Comparison of ENCODE assay signal across 10 mouse cellular contexts in genomic region chr1:119929715-119930114, GRCm38 (mm10). TPM values are rescaled to one million over a fixed set of nuclear protein-coding genes. Genes with fewer than 3 reads are reported as not detected.
DNase-seq lines count a peak whose midpoint lies in the region; ATAC-seq and TF ChIP-seq lines count a peak whose summit lies in the region.
"Had no signal": no experiment of that assay in that cellular context is flagged by ENCODE, and none has a peak within 500 bp of the region (broad histone marks: within the 10 kb centered on the region; RNA-seq: fewer than 3 reads in every experiment).

No protein-coding gene starts in this region.

- ATAC-seq in kidney, embryonic 15.5 days (replicated peaks; ENCODE audit: low FRiP score): no peak

- H3K27ac ChIP-seq in cerebellum, adult 2 months (ENCODE audit: insufficient read depth, low read length): no peak overlapping the region
- no peak overlapping the region for H3K27ac ChIP-seq in kidney, embryonic 15.5 days
- H3K27ac ChIP-seq: liver, embryonic 15.5 days; stomach, embryonic 15.5 days had no signal

- TF ChIP-seq POLR2A in cerebellum, adult 2 months (IDR thresholded peaks at IDR 0.05; ENCODE audit: borderline replicate concordance, insufficient read depth, low read length): no peak

- H3K4me1 ChIP-seq in cerebellum, adult 2 months (ENCODE audit: control insufficient read depth, insufficient read depth, low read length): no peaks in the 10 kb centered on the region
- H3K4me1 ChIP-seq in kidney, embryonic 15.5 days: no peaks in the 10 kb centered on the region
- H3K4me1 ChIP-seq: liver, embryonic 15.5 days; stomach, embryonic 15.5 days had no signal

- no peak overlapping the region for H3K9ac ChIP-seq in kidney, embryonic 15.5 days
- H3K9ac ChIP-seq: liver, embryonic 15.5 days; stomach, embryonic 15.5 days had no signal

- no peak overlapping the region for H3K4me2 ChIP-seq in kidney, embryonic 15.5 days
- H3K4me2 ChIP-seq: liver, embryonic 15.5 days; stomach, embryonic 15.5 days had no signal

- no peaks in the 10 kb centered on the region for H3K36me3 ChIP-seq in kidney, embryonic 15.5 days
- H3K36me3 ChIP-seq: liver, embryonic 15.5 days; stomach, embryonic 15.5 days had no signal

- 24% methylated on average over 1 of the region's 1 CpGs for WGBS in cerebellum, adult 2 months
- 76% methylated on average over 1 of the region's 1 CpGs for WGBS in kidney, embryonic 15.5 days

- no peak overlapping the region for H3K4me3 ChIP-seq in cerebellum, adult 2 months (replicated peaks; ENCODE audit: insufficient read depth, low read depth, low read length)
- no peak overlapping the region for H3K4me3 ChIP-seq in kidney, embryonic 15.5 days (replicated peaks)
- H3K4me3 ChIP-seq: liver, embryonic 15.5 days; stomach, embryonic 15.5 days had no signal

- H3K27me3 ChIP-seq in cerebellum, adult 2 months (ENCODE audit: control insufficient read depth, insufficient read depth, low read length): no peaks in the 10 kb centered on the region
- H3K27me3 ChIP-seq in kidney, embryonic 15.5 days: no peaks in the 10 kb centered on the region
- H3K27me3 ChIP-seq: liver, embryonic 15.5 days; stomach, embryonic 15.5 days had no signal

- DNase-seq in cerebellum, adult 2 months: peak in 1 of 2 experiments; percentile 19
- DNase-seq in cerebellum, adult 11-12 months: no peak
- DNase-seq in kidney, postnatal 36 days: peak; percentile 14 to 34
- peak; percentile 26 for DNase-seq in MN1 (ENCODE audit: low spot score)
- peak; percentile 22 for DNase-seq in layer of hippocampus, adult 9-11 months
- DNase-seq in urinary bladder, postnatal 14 days (ENCODE audit: low spot score): no peak
- no peak for DNase-seq in thymus, postnatal 14 days

- TF ChIP-seq CTCF in cerebellum, adult 2 months (IDR thresholded peaks at IDR 0.05; ENCODE audit: borderline replicate concordance, insufficient read depth, low read depth, low read length): peak; percentile 26; the same call in 1 of the 2 replicates

- no peaks in the 10 kb centered on the region for H3K9me3 ChIP-seq in kidney, embryonic 15.5 days (replicated peaks)
- H3K9me3 ChIP-seq: liver, embryonic 15.5 days; stomach, embryonic 15.5 days had no signal

RNA-seq across cellular contexts. Expression of gene Tmem177, which starts 16.7 kb away (rescaled TPM):
- 7.4 and 7.5 TPM in 2 replicates for polyA plus RNA-seq in cerebellum, adult 2 months (2012; rRNA removed)
- 7.6 and 8.1 TPM in 2 replicates for polyA plus RNA-seq in kidney, embryonic 15.5 days (2015; fragmentation: Nextera tagmentation; extraction: Ambion mirVana)

Comparison
In these comparisons a context has a peak if more than half of its experiments do, and no peak if none do; other contexts are left out.
1. DNase-seq: peak in kidney, postnatal 36 days (2 of 2), MN1 (single experiment) and layer of hippocampus, adult 9-11 months (single experiment); none in cerebellum, adult 11-12 months (single experiment), urinary bladder, postnatal 14 days (single experiment) and thymus, postnatal 14 days (single experiment).